Mouse (Mus musculus) liver, embryonic 12.5 days (tissue): ENCODE data around the gene Tmem274. TPM values are rescaled to one million over a fixed set of nuclear protein-coding genes. Genes with fewer than 3 reads are reported as not detected.

ENCODE experiments used
- ATAC-seq: fragments of 200-750 bp; cut with Nextera tagmentation; 2 replicates; pipeline ENCODE4 v1.8.0; 2017; ENCODE audit warnings: moderate number of reproducible peaks, mild to moderate bottlenecking, moderate library complexity
- H3K27ac ChIP-seq: fragments of 300-500 bp; sonication (generic); 2 replicates; pipeline ENCODE4 v1.5.1; 2016; ENCODE audit warnings: mild to moderate bottlenecking
- H3K27me3 ChIP-seq: fragments of 300-500 bp; sonication (generic); replicated peaks from 2 replicates; pipeline ENCODE4 v1.6.1; 2016; ENCODE audit warnings: mild to moderate bottlenecking, moderate library complexity
- H3K36me3 ChIP-seq: fragments of 300-500 bp; sonication (generic); 2 replicates; pipeline ENCODE4 v1.6.1; 2016; ENCODE audit warnings: mild to moderate bottlenecking, moderate library complexity
- H3K4me1 ChIP-seq: fragments of 300-500 bp; sonication (generic); 2 replicates; pipeline ENCODE4 v1.6.1; 2016
- H3K4me2 ChIP-seq: fragments of 300-500 bp; sonication (generic); 2 replicates; pipeline ENCODE4 v1.6.1; 2016; ENCODE audit warnings: mild to moderate bottlenecking, moderate library complexity
- H3K4me3 ChIP-seq: fragments of 300-500 bp; sonication (generic); 2 replicates; pipeline ENCODE4 v1.5.1; 2016; ENCODE audit warnings: mild to moderate bottlenecking, moderate library complexity
- H3K9ac ChIP-seq: fragments of 300-500 bp; sonication (generic); 2 replicates; pipeline ENCODE4 v1.6.1; 2016; ENCODE audit warnings: mild to moderate bottlenecking, moderate library complexity
- H3K9me3 ChIP-seq: fragments of 300-500 bp; sonication (generic); replicated peaks from 2 replicates; pipeline ENCODE4 v1.6.1; 2016; ENCODE audit warnings: mild to moderate bottlenecking, moderate library complexity
- WGBS: fragments of 180-500 bp; shearing (Covaris S2); methylation state at CpG from one replicate; pipeline ENCODE4 v1.1.7; 2016; ENCODE audit not compliant: insufficient replicate concordance; 5-methylcytosine and 5-hydroxymethylcytosine counted together
- polyA plus RNA-seq: library from polyadenylated mRNA; unstranded; fragments of >200 nt; fragmentation: Nextera tagmentation; extraction: Ambion mirVana; gene quantifications from 2 replicates; pipeline ENCODE4 v1.2.1, GENCODE M21; 2016

Tmem274 gene
- polyA plus RNA-seq, 1 experiment from 2014 or later: 0.21 TPM

DNA sequence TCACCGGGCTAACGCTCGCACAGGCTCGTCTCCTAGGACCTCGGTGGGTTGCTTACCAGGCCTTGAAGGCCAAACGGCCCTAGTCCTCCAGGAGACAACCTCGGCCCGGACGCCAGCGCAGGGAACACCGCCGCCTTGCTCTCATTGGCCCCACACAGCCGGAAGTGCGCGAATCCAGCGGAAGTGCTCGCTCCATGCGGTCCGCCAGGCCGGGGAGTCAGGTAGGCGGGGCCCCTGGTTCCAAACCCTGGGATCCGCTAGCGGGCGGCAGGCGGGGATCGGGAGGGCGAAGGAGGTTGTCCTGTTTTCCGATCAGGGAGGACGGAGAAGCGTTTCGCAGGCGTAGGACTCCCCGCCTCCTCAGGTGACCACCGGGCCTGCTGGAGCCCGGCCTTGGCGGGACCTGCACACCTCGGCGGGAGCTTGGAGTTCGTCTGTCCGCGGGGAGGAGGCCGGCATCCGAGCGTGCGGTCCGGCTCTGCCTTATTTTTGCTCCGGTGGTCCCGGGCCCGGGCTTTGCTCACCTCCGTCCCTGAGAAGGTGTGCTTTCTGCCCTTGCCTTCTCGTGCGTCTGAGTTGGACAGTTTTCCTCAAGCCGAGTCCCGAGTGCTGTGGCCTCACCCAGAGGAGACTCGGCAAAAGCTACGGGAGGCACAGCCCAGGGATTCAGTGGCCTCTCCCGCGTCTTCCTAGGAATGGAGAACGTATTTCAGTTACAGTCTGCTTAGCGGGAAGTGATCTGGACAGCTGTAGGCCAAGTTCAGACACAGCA is 8.1 kb downstream of the Tmem274 start, which contains the start of the genes Nmnat1 and Lzic:
Nmnat1 (minus strand) TSS at position 150 of the 772 bp plus-strand sequence.
Lzic (plus strand) TSS at position 177 of the 772 bp plus-strand sequence.
- no peaks in the 10 kb centered on the region for H3K9me3 ChIP-seq
- peaks cover 37% of the 10 kb centered on the region for H3K36me3 ChIP-seq
- H3K4me2 ChIP-seq: peak within 1 kb of the TSS; percentile 79
- H3K27ac ChIP-seq: peak within 1 kb of the TSS; percentile 77
- H3K27me3 ChIP-seq: no peaks in the 10 kb centered on the region
- H3K4me3 ChIP-seq: peak within 1 kb of the TSS; percentile 93
- peak; percentile 98 for ATAC-seq
- peak within 1 kb of the TSS; percentile 82 for H3K9ac ChIP-seq
- H3K4me1 ChIP-seq: peaks cover 24% of the 10 kb centered on the region
- WGBS: 2% methylated on average over 60 of the region's 60 CpGs

DNA sequence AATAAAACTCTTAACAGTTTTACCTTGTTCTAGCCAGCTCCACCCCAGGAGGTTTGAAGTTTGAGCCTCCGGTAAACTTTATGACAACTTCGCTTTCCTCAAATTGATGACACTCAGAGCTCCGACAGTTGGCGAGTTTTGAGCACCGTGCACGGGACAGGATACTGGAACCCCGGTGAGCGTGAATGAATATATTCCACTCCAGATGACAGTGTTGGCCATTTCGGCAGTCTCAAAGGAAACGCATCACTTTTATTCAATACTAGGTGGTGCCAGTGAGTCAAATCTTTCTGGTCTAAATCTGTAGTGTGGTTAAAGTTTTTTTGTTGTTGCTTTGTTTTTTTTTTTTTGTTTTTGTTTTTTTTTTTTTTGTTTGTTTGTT is 8.6 kb downstream of the Tmem274 start:
- H3K27ac ChIP-seq: peak overlapping the region; percentile 77
- peak overlapping the region; percentile 82 for H3K9ac ChIP-seq
- peak overlapping the region; percentile 79 for H3K4me2 ChIP-seq
- under 1% methylated on average over 10 of the region's 10 CpGs for WGBS
- no peaks in the 10 kb centered on the region for H3K27me3 ChIP-seq
- H3K4me3 ChIP-seq: peak overlapping the region; percentile 93
- peaks cover 41% of the 10 kb centered on the region for H3K36me3 ChIP-seq
- no peaks in the 10 kb centered on the region for H3K9me3 ChIP-seq
- peak; percentile 16; the same call in 1 of the 2 replicates for ATAC-seq
- peaks cover 24% of the 10 kb centered on the region for H3K4me1 ChIP-seq

DNA sequence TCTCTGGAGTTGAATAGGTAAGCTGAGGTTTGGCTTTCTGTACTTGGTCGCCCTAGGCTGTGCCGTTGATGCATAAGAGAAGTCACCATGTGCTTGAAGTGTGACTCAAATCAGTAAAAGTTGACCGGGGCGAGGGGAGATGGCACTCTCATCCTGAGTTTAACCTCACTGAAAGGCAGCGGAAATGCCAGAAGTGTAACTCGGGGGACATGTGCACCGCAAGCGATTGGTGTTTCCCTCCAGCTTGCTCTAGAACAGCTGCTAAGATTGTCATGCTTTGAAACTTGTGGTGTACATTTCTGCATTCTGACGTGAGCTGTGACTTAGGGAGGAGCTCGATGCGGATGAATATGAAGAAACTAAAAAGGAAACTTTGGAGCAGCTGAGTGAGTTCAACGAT is 10.6 kb downstream of the Tmem274 start:
- Histone ChIP-seq H3K27ac (no peak overlapping the region), H3K4me2 (no peak overlapping the region), H3K9me3 (0 out of 2 replicates have a peak, but pooled peaks cover 3% of the 10 kb centered on the region), H3K9ac (no peak overlapping the region), H3K4me1 (peaks cover 24% of the 10 kb centered on the region), H3K4me3 (no peak overlapping the region), H3K36me3 (peaks cover 59% of the 10 kb centered on the region), H3K27me3 (no peaks in the 10 kb centered on the region)
- 90% methylated on average over 12 of the region's 12 CpGs for WGBS
- no peak for ATAC-seq

DNA sequence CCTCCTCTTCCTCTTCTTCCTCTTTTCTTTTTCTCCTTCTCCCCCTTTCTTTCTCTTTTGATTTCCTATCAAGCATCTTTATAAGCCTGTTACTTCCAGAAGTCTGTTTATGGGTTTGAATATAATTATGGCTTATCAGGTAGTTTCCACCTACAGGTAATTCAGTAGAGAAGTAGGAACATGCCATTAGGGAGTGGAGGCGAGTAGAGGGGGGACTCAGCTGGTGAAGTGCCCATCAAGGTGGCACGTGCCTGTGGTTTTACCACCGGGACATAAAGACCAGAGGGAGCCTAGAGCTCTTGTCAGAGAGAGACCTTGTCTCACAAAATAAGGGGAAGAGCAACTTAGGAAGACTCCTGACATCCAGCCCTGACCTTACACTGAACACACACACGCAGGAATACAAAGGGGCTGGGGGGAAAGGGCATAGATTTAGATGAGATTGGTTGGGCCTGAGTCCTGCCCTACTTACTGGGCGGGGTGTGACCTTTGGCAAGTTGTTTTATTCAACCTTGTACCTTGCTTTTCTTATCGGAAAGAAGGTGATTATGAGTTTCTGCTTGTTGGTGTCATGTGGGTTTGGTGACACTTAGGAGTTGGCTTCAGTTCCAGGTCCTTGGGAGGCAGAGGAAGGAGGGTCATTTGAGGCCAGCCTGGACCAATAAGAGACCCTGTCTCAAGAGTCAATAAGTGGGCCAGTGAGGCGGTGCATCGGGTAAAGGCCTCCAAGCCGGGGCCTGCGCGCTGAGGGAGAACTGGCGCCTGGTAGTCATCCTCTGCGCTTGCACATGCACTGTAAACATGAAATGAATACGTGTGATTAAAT is 12.4 kb downstream of the Tmem274 start:
- Histone ChIP-seq H3K9ac (no peak overlapping the region), H3K4me3 (no peak overlapping the region), H3K4me2 (no peak overlapping the region), H3K9me3 (0 out of 2 replicates have a peak, but pooled peaks cover 3% of the 10 kb centered on the region), H3K36me3 (peaks cover 78% of the 10 kb centered on the region), H3K4me1 (peaks cover 15% of the 10 kb centered on the region), H3K27ac (no peak overlapping the region), H3K27me3 (no peaks in the 10 kb centered on the region)
- no peak for ATAC-seq
- WGBS: 80% methylated on average over 14 of the region's 14 CpGs

DNA sequence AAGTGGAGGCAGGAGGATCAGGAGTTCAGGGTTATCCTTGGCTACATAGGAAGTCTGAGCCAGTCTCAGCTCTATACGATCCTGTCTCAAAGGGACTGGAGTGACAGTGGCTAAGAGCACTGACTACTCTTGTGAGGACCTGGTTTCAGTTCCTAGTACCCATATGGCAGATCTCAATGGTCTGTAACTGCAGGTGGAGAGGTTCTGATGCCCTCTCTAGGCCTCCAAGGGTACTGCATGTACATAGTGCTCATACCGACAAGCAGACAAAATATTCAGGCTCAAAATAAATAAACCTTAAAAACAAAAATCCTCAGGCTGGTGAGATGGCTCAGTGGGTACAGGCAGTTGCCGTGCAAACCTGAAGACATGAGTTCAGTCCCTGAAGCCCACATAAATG is 14.0 kb downstream of the Tmem274 start:
- no peak overlapping the region for H3K4me3 ChIP-seq
- peaks cover 92% of the 10 kb centered on the region for H3K36me3 ChIP-seq
- 0 out of 2 replicates have a peak, but pooled peaks cover 3% of the 10 kb centered on the region for H3K9me3 ChIP-seq
- H3K27ac ChIP-seq: no peak overlapping the region
- H3K9ac ChIP-seq: no peak overlapping the region
- 87% methylated on average over 3 of the region's 3 CpGs for WGBS
- H3K4me2 ChIP-seq: no peak overlapping the region
- no peak for ATAC-seq
- peaks cover 11% of the 10 kb centered on the region for H3K4me1 ChIP-seq
- H3K27me3 ChIP-seq: no peaks in the 10 kb centered on the region

DNA sequence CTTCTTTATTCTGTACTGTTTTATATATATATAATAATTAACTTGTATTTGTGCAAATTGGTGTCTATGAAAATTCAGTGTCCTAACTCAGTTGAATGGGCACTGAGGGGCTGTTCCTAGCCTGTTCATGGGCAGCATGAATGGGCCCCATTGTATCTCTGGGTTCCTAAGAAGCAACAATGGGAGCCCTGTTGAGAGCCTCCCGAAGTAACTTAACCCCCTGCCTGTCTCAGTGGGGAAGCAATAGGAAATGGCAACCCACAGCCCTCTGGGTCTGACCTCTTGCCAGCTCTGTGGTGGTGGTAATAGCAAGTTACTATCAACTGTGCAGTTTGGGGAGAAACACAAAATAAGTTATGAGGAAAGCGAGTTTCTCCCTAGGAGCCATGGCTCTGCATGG is 19.4 kb downstream of the Tmem274 start:
- 79% methylated on average over 2 of the region's 2 CpGs for WGBS
- H3K9me3 ChIP-seq: no peaks in the 10 kb centered on the region
- no peaks in the 10 kb centered on the region for H3K27me3 ChIP-seq
- H3K4me3 ChIP-seq: no peak overlapping the region
- H3K4me1 ChIP-seq: no peaks in the 10 kb centered on the region
- no peak overlapping the region for H3K27ac ChIP-seq
- H3K36me3 ChIP-seq: peaks cover 90% of the 10 kb centered on the region
- H3K4me2 ChIP-seq: no peak overlapping the region
- no peak for ATAC-seq
- no peak overlapping the region for H3K9ac ChIP-seq

DNA sequence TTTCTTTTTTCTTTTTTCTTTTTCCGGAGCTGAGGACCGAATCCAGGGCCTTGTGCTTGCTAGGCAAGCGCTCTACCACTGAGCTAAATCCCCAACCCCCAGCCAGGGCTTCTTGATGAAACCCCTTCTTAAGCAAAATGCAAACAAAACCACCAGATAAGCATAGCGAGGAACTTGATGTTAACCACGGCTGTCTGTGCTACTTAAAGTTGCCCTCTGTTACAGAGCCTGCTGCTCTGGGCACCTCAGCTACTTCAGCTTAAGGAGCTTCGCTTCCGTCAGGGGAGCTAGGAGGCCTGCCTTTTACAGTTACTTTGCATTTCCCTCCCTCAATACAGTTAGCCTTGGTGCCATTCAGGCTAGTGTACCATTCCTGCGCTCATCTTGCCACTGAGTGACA is 21.7 kb downstream of the Tmem274 start:
- H3K36me3 ChIP-seq: peaks cover 79% of the 10 kb centered on the region
- 72% methylated on average over 8 of the region's 8 CpGs for WGBS
- H3K4me3 ChIP-seq: no peak overlapping the region
- ATAC-seq: no peak
- H3K4me1 ChIP-seq: no peaks in the 10 kb centered on the region
- H3K27me3 ChIP-seq: no peaks in the 10 kb centered on the region
- H3K27ac ChIP-seq: no peak overlapping the region
- H3K4me2 ChIP-seq: no peak overlapping the region
- no peak overlapping the region for H3K9ac ChIP-seq
- no peaks in the 10 kb centered on the region for H3K9me3 ChIP-seq

DNA sequence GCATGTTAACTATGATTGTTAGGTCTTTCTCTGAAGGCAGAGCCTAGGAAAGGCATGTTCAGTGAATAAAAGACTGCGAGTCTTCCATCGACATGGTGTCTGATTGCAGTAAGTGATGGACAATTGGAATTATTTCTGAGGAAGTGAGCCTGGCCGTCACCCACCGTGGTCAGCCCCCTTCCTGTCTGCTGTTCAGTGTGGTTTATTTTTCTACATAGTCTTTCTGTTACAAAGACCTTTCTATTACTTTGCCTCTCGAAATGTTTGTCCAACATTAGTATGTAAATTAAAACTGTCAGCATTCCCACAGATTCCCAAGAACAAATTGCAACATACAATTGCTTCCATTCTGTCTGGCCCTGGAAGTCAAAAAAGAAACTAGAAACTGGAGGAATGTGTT is 22.6 kb downstream of the Tmem274 start:
- Histone ChIP-seq H3K9ac (no peak overlapping the region), H3K4me2 (no peak overlapping the region), H3K27ac (no peak overlapping the region), H3K4me3 (no peak overlapping the region), H3K4me1 (no peaks in the 10 kb centered on the region), H3K9me3 (no peaks in the 10 kb centered on the region), H3K36me3 (peaks cover 70% of the 10 kb centered on the region), H3K27me3 (no peaks in the 10 kb centered on the region)
- ATAC-seq: no peak
- 56% methylated on average over 5 of the region's 5 CpGs for WGBS

DNA sequence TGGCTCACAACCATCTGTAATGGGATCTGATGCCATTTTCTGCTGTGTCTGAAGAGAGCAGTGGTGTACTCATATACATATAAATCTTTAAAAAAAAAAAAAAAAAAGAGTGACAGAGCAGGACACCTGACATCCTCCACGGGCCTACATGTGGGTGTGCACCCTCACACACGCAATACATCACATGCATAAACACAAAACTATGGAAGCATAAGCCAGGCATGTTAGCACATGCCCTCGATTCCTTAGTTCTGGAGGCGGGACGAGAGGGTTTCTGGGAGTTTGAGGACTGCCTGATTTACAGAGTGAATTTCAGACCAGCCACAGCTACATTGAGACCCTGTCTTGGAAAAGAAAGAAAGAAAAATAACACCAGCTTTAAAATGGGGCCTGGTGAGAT is 27.2 kb downstream of the Tmem274 start:
- Histone ChIP-seq H3K36me3 (peaks cover 32% of the 10 kb centered on the region), H3K27me3 (no peaks in the 10 kb centered on the region), H3K27ac (no peak overlapping the region), H3K9ac (no peak overlapping the region), H3K4me2 (no peak overlapping the region), H3K9me3 (no peaks in the 10 kb centered on the region), H3K4me1 (no peaks in the 10 kb centered on the region), H3K4me3 (no peak overlapping the region)
- ATAC-seq: no peak
- WGBS: 74% methylated on average over 5 of the region's 5 CpGs

DNA sequence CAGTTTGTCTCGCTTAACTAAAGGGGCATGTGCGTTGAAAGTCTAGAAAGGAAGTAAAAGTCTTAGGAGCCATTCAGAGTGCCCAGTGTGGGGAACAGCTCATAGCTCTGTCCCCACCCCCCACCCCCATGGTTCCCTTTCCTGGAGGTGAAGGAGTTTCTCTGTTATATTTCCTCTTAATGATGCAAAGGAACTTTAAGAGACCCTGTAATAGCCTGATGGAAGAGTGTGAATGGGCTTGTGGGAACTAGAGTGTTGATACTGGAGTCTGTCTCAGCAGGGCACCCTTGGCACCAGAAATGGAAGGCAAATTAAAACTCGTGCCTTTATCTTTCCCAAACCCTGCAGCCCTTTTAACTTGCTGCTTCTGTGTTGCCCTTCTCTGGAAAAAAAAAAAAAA is 27.7 kb downstream of the Tmem274 start:
- no peaks in the 10 kb centered on the region for H3K27me3 ChIP-seq
- no peak overlapping the region for H3K27ac ChIP-seq
- H3K4me2 ChIP-seq: no peak overlapping the region
- no peaks in the 10 kb centered on the region for H3K9me3 ChIP-seq
- no peak overlapping the region for H3K9ac ChIP-seq
- no peaks in the 10 kb centered on the region for H3K4me1 ChIP-seq
- peaks cover 27% of the 10 kb centered on the region for H3K36me3 ChIP-seq
- WGBS: 16% methylated on average over 3 of the region's 3 CpGs
- no peak for ATAC-seq
- H3K4me3 ChIP-seq: no peak overlapping the region

DNA sequence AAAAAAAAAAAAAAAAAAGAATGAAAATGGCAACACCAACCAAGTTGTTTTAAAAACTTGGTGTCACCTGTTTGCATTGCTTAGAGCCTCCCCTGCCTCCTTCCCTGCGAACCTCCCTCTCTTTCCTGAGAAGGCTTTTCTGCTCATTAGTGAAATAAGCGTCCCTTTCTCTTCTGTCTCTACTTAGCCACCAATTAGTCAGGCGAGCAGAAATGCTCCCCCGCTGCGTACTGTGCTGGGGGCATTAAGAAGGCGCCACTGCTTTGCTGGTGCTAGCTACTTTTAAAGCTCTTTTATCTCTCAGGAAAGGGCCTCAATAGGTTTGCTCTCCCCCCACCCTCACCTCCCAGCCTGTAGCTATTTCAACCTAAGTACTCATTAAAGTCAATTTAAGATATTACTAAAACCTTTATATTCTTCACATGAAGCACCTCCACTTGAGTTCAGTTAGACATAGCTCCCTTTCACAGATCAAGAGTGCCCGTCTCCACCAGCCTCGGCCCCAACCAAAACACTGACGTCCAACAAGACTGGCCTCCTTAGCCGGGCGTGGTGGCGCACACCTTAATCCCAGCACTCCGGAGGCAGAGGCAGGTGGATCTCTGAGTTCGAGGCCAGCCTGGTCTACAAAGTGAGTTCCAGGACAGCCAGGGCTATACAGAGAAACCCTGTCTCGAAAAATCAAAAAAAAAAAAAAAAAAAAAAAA is 28.2 kb downstream of the Tmem274 start:
- 66% methylated on average over 15 of the region's 15 CpGs for WGBS

More for the DNA sequence above, 28.2 kb downstream of the Tmem274 start:
- Histone ChIP-seq H3K9me3 (no peaks in the 10 kb centered on the region), H3K9ac (no peak overlapping the region), H3K27me3 (no peaks in the 10 kb centered on the region), H3K36me3 (peaks cover 22% of the 10 kb centered on the region), H3K4me3 (no peak overlapping the region), H3K4me2 (no peak overlapping the region), H3K4me1 (no peaks in the 10 kb centered on the region), H3K27ac (no peak overlapping the region)
- no peak for ATAC-seq
